Mouse (Mus musculus): ENCODE results near the gene Tgm1. TPM values are rescaled to one million over a fixed set of nuclear protein-coding genes. Genes with fewer than 3 reads are reported as not detected.
A peak's percentile ranks its signal among the peaks of the same experiment; 100 is the strongest.

Gene Tgm1
- total RNA-seq, 2 experiments from 2014 or later: 0.19 to 0.50 TPM

DNA sequence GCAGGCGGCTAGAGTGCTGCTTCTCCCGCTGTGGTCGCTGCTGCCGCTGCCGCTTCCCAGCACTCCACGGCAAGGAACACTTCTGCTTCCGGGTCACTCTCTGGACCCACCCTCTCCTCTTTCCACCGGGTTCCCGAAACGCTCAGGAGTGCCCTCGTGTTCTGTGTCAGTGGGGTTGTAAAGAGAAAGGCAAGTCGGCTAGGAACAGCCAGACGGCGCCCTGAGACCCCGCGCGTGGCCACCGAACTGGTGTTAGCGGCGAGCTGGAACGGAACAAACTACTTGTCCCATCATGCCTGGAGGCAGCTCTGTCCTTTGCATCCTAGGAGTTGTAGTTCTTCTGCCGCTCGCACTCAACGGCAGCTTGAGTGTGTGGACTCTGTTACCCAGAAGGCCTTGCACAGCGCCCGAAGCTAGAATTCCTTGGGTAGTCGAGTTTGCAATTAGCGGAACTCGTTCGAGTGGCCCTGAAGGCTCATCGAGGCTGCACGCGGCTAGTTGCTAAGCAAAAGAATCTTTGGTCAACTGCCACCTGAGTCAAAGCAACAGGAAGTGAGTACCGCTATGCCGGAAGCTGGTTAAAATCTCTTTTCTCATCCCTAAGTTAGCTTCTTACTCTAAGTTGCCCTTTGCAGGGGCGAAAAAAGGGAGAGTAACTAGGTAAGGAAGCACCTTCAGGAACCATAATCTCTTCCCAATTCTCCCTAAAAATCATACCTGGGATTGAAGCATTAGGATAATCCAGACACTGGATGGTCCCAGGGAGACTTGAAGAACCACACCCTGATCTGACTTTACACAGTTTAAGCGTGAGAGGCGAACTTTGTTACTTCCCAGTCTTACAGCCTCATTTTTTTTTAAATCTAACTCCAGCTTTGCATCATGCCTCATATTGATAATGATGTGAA, 41.6 kb downstream of the Tgm1 start, which contains the start of the genes Gmpr2 and Nedd8:
TSS of gene Gmpr2 (plus strand) at position 109 of the 908 bp plus-strand sequence.
TSS of gene Nedd8 (minus strand) at position 292 of the 908 bp plus-strand sequence.
- peak; percentile 65 for DNase-seq

DNA sequence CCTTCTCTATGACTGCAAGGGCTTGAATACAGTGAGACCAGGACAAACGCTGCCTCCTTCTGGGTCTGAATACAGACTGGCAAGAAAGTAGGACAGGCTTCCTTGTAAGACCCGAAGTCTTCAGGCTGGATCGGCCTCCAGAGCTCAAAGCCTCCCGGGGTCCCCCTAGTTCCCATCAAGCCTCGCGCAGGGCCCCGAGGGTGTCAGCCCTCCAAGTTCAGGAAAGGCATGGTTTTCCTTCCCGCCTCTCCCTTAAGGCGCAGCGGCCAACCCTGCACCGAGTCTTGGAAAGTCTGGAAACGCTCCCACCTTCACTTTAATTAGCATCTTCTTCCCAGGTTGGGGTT, 42.3 kb downstream of the Tgm1 start:
- no peak for DNase-seq

DNA sequence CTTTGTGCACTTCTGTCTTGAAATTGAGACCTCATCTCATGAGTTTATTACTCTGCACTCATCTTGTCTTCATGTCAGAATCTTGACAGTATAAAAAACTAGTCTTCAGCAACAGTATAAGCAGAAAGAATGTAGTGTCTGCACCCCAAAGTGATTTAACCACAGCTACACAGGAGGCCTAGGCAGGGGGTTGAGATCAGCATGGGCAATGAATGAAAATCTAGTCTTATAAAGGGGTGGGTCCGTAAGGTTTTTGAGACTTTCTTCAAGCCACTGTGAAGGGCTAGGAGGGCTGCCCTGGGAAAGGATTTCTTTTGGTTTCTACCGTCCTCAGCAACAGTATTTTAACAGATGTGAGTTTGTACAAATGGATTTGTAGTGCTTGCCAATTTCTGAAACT, 53.1 kb downstream of the Tgm1 start:
- no peak for DNase-seq

DNA sequence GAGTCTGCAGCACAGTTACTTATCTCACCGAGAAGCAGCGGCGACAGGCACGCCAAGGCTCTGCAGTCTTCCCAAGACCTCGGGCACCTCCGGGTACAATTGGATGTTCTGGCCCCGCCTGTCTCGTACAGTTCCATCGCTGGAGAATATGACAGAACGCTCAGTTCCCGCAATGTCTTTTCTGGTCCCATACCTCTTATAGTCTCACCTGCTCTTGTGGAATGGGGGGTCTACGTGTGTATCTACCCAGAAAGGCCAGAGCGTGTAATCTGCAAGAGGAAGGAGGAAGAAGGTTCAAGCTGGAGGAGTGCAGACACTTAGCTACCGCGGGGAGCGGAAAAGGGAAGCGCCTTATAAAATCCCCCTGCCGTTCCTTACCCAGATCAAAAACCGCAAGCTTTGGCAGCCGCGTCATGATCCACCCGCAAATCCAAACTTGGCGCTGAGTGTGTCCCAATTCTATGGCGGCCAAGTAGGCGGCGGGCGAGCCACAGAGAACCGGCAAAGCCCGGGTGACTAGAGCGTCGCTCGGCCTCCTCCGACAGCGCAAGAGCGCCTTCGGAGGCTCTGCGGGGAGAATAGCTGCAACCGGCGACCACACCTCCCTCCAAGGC, 53.7 kb downstream of the Tgm1 start, which contains the start of gene Mdp1:
TSS of gene Mdp1 (minus strand) at position 549 of the 614 bp plus-strand sequence.
- peak; percentile 75 for DNase-seq

DNA sequence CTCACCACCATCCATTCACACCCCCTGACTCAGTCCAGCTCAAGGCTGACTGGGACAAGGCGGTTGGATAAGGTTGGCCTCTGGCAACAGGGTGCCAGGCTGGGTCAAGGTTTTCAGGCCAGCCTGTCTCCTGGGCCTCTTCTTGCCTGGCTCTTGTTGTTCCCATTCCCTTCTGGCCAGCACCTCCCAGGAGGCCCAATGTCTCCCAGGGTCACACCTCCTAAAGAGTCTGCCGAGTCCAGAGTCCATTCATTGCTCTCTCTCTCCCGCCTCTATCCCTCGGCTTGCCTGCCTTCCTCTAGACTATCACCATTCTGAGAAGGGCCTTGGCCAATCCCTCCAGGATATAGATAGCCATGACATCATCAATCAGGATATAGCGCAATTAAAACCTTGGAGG, 55.7 kb downstream of the Tgm1 start:
- no peak for DNase-seq

DNA sequence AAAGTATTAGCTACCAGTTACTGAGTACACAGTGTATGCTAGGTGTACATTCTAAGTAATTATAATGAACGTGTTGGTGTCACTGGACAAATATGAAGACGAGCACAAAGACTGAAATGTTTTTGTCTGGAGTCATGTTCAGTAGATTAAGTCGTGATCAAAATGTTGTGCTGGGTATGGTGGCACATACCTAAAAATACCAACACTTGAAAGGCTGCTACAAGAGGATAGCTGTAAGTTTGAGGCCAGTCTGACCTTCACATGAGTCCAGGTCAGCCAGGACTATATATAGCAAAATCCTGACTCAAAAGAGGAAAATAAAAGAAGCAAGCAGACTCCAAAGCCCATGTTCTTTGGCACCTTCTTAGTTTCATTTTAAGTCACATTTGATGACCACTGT, 56.8 kb downstream of the Tgm1 start:
- no peak for DNase-seq

DNA sequence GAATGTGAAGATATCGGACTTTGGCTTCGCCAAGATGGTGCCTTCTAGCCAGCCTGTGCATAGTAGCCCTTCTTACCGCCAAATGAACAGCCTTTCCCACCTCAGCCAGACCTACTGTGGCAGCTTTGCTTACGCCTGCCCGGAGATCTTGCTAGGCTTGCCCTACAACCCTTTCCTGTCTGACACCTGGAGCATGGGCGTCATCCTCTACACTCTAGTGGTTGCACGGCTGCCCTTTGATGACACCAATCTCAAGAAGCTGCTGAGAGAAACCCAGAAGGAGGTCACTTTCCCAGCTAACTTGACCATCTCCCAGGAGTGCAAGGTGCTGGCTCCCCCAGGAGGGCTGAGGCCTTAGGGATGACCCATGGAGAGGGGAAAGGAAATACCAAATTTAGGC, 62.2 kb downstream of the Tgm1 start:
- DNase-seq: no peak

Other genes with a start within 250 kb of the Tgm1 start
- gene Dhrs4, start 235.2 kb downstream of the Tgm1 start, total RNA-seq (2021): 10 to 100 TPM; 28.7 to 29.9 TPM
- 1 to 10 TPM; 2.5 to 3.9 TPM for gene Carmil3, start 223.3 kb downstream of the Tgm1 start, total RNA-seq (2021)
- gene Cpne6, start 203.5 kb downstream of the Tgm1 start, total RNA-seq (2021): under 1 TPM in 1 of 2 experiments, not detected in 1; 0.14 TPM
- gene Nrl, start 188.9 kb downstream of the Tgm1 start, total RNA-seq (2021): not detected
- 10 to 100 TPM; 15.0 to 21.4 TPM for gene Pck2, start 173.7 kb downstream of the Tgm1 start, total RNA-seq (2021)
- gene Dcaf11, start 153.9 kb downstream of the Tgm1 start, total RNA-seq (2021): 10 to 100 TPM; 61.1 to 61.2 TPM
- gene A730061H03Rik, start 153.5 kb downstream of the Tgm1 start, total RNA-seq (2021): not detected
- 100 to 1,000 TPM; 403 to 446 TPM for gene Fitm1, start 138.3 kb downstream of the Tgm1 start, total RNA-seq (2021)
- gene Psme1, start 135.8 kb downstream of the Tgm1 start, total RNA-seq (2021): 10 to 100 TPM; 56.3 to 58.7 TPM
- 10 to 100 TPM; 45.2 to 49.9 TPM for gene Emc9, start 128.6 kb downstream of the Tgm1 start, total RNA-seq (2021)
- 10 to 100 TPM; 74.4 to 85.8 TPM for gene Psme2, start 122.8 kb downstream of the Tgm1 start, total RNA-seq (2021)
- gene Rnf31, start 122.2 kb downstream of the Tgm1 start, total RNA-seq (2021): 10 to 100 TPM; 15.9 to 16.4 TPM
- 1 to 10 TPM; 5.0 to 5.7 TPM for gene Irf9, start 110.4 kb downstream of the Tgm1 start, total RNA-seq (2021)
- gene Rec8, start 95.9 kb downstream of the Tgm1 start, total RNA-seq (2021): under 1 TPM; 0.56 to 0.70 TPM
- gene Ipo4, start 78.0 kb downstream of the Tgm1 start, total RNA-seq (2021): 10 to 100 TPM; 68.3 to 77.1 TPM
- gene Gm49378, start 76.0 kb downstream of the Tgm1 start, total RNA-seq (2021): 1 to 10 TPM; 1.1 to 2.7 TPM
- gene Tm9sf1, start 70.1 kb downstream of the Tgm1 start, total RNA-seq (2021): 10 to 100 TPM; 29.2 to 33.2 TPM
- gene Tssk4, start 63.7 kb downstream of the Tgm1 start, total RNA-seq (2021): 1 to 10 TPM in 1 of 2 experiments, under 1 TPM in 1; 0.54 to 1.1 TPM
- gene Mdp1, start 53.4 kb downstream of the Tgm1 start, total RNA-seq (2021): 10 to 100 TPM; 20.9 to 22.2 TPM
- gene Gmpr2, start 42.0 kb downstream of the Tgm1 start, total RNA-seq (2021): 1 to 10 TPM; 5.9 to 8.6 TPM
- gene Nedd8, start 41.8 kb downstream of the Tgm1 start, total RNA-seq (2021): 100 to 1,000 TPM; 242 to 253 TPM
- gene Tinf2, start 32.1 kb downstream of the Tgm1 start, total RNA-seq (2021): 10 to 100 TPM; 11.7 to 14.9 TPM
- 10 to 100 TPM in 1 of 2 experiments, 1 to 10 TPM in 1; 9.4 to 10.2 TPM for gene Rabggta, start 8.3 kb upstream of the Tgm1 start, total RNA-seq (2021)
- gene Dhrs1, start 31.8 kb upstream of the Tgm1 start, total RNA-seq (2021): 10 to 100 TPM; 33.2 to 33.3 TPM
- gene Nop9, start 31.8 kb upstream of the Tgm1 start, total RNA-seq (2021): 10 to 100 TPM; 13.4 to 15.2 TPM
- not detected for gene Cideb, start 44.5 kb upstream of the Tgm1 start, total RNA-seq (2021)
- under 1 TPM; 0.07 to 0.14 TPM for gene Ltb4r2, start 47.5 kb upstream of the Tgm1 start, total RNA-seq (2021)
- gene Ltb4r1, start 52.0 kb upstream of the Tgm1 start, total RNA-seq (2021): under 1 TPM; 0.16 to 0.61 TPM
- 1 to 10 TPM; 5.9 to 9.4 TPM for gene Adcy4, start 70.2 kb upstream of the Tgm1 start, total RNA-seq (2021)
- gene Ripk3, start 74.9 kb upstream of the Tgm1 start, total RNA-seq (2021): 1 to 10 TPM; 3.9 to 4.2 TPM
- 10 to 100 TPM in 1 of 2 experiments, 1 to 10 TPM in 1; 9.3 to 14.8 TPM for gene Nfatc4, start 109.2 kb upstream of the Tgm1 start, total RNA-seq (2021)
- 10 to 100 TPM in 1 of 2 experiments, 1 to 10 TPM in 1; 9.3 to 15.3 TPM for gene Nynrin, start 140.1 kb upstream of the Tgm1 start, total RNA-seq (2021)
- under 1 TPM; 0.16 to 0.29 TPM for gene Cbln3, start 170.5 kb upstream of the Tgm1 start, total RNA-seq (2021)
- 10 to 100 TPM in 1 of 2 experiments, 1 to 10 TPM in 1; 8.0 to 11.6 TPM for gene Khnyn, start 171.0 kb upstream of the Tgm1 start, total RNA-seq (2021)
- gene Sdr39u1, start 186.4 kb upstream of the Tgm1 start, total RNA-seq (2021): 10 to 100 TPM; 73.3 to 82.4 TPM
- 10 to 100 TPM; 18.2 to 18.8 TPM for gene Cma1, start 230.7 kb upstream of the Tgm1 start, total RNA-seq (2021)
- gene Cma2, start 237.1 kb upstream of the Tgm1 start, total RNA-seq (2021): 1 to 10 TPM in 1 of 2 experiments, under 1 TPM in 1; 0.65 to 1.5 TPM